Mouse (Mus musculus) ES-Bruce4 (cell line): Measurements from ENCODE around the gene Nrbf2. TPM values are rescaled to one million over a fixed set of nuclear protein-coding genes. Genes with fewer than 3 reads are reported as not detected.

Experiments
- H3K27ac ChIP-seq: 2 replicates; pipeline ENCODE4 v1.5.1; 2012; ENCODE audit warnings: low read length, inconsistent platforms; ENCODE audit not compliant: insufficient read depth
- H3K27me3 ChIP-seq: 2 replicates; pipeline ENCODE4 v1.6.1; 2012; ENCODE audit warnings: mild to moderate bottlenecking, low read length, inconsistent platforms; ENCODE audit not compliant: control insufficient read depth, poor library complexity, insufficient read depth, severe bottlenecking
- H3K36me3 ChIP-seq: 2 replicates; pipeline ENCODE4 v1.6.1; 2012; ENCODE audit warnings: inconsistent platforms, mild to moderate bottlenecking, low read length, moderate library complexity; ENCODE audit not compliant: control insufficient read depth, poor library complexity, insufficient read depth, severe bottlenecking
- H3K4me1 ChIP-seq: one replicate; pipeline ENCODE4 v1.8.1; 2011; ENCODE audit warnings: low read length; ENCODE audit not compliant: control insufficient read depth, insufficient read depth
- H3K4me3 ChIP-seq: 2 replicates; pipeline ENCODE4 v1.5.1; 2011; ENCODE audit warnings: low read depth, mild to moderate bottlenecking, low read length
- H3K9ac ChIP-seq: 2 replicates; pipeline ENCODE4 v1.6.1; 2012; ENCODE audit warnings: low read depth, mild to moderate bottlenecking, inconsistent platforms; ENCODE audit not compliant: poor library complexity, severe bottlenecking
- H3K9me3 ChIP-seq: replicated peaks from 2 replicates; pipeline ENCODE4 v1.6.1; 2012; ENCODE audit warnings: mild to moderate bottlenecking, low read length, inconsistent platforms; ENCODE audit not compliant: control insufficient read depth, poor library complexity, insufficient read depth, severe bottlenecking
- CTCF ChIP-seq: IDR thresholded peaks from one replicate; pipeline ENCODE4 v1.8.1; 2011; ENCODE audit warnings: low read depth, low read length
- EP300 ChIP-seq: IDR thresholded peaks from 2 replicates; pipeline ENCODE4 v1.6.1; 2011; ENCODE audit warnings: low read depth, low read length; ENCODE audit not compliant: insufficient read depth
- POLR2A ChIP-seq: IDR thresholded peaks from one replicate; pipeline ENCODE4 v1.8.1; 2011; ENCODE audit warnings: low read length; ENCODE audit not compliant: insufficient read depth
- polyA plus RNA-seq: library from polyadenylated mRNA; stranded (reverse); fragments of >200 nt; gene quantifications from 2 replicates; pipeline ENCODE4 v1.2.4, GENCODE M21; 2011; ENCODE audit warnings: low read depth; ENCODE audit not compliant: missing spikeins, insufficient read depth, insufficient read length

Gene Nrbf2
- polyA plus RNA-seq, 1 experiment: 22.5 TPM

GRCm38 (mm10) chr10:67297175-67297855, 12.2 kb upstream of the Nrbf2 start:
- no peak overlapping the region for H3K4me3 ChIP-seq
- no peak overlapping the region for H3K27ac ChIP-seq
- no peaks in the 10 kb centered on the region for H3K36me3 ChIP-seq
- H3K27me3 ChIP-seq: no peaks in the 10 kb centered on the region
- no peak overlapping the region for H3K9ac ChIP-seq
- TF ChIP-seq EP300 (no peak), POLR2A (no peak), CTCF (no peak)
- H3K4me1 ChIP-seq: no peaks in the 10 kb centered on the region
- no peaks in the 10 kb centered on the region for H3K9me3 ChIP-seq

GRCm38 (mm10) chr10:67296482-67297152, 11.5 kb upstream of the Nrbf2 start:
- H3K36me3 ChIP-seq: no peaks in the 10 kb centered on the region
- no peaks in the 10 kb centered on the region for H3K4me1 ChIP-seq
- TF ChIP-seq EP300 (no peak), POLR2A (no peak), CTCF (no peak)
- no peak overlapping the region for H3K27ac ChIP-seq
- no peaks in the 10 kb centered on the region for H3K27me3 ChIP-seq
- H3K9me3 ChIP-seq: no peaks in the 10 kb centered on the region
- H3K4me3 ChIP-seq: no peak overlapping the region
- no peak overlapping the region for H3K9ac ChIP-seq

- Histone ChIP-seq H3K4me1 (no peaks in the 10 kb centered on the region), H3K36me3 (no peaks in the 10 kb centered on the region), H3K27ac (no peak overlapping the region), H3K27me3 (no peaks in the 10 kb centered on the region), H3K4me3 (no peak overlapping the region), H3K9me3 (no peaks in the 10 kb centered on the region), H3K9ac (no peak overlapping the region)
- TF ChIP-seq POLR2A (no peak), EP300 (no peak), CTCF (no peak)
Measured at GRCm38 (mm10) chr10:67295938-67296466, 10.9 kb upstream of the Nrbf2 start.

GRCm38 (mm10) chr10:67295331-67295730, 10.2 kb upstream of the Nrbf2 start:
- no peak overlapping the region for H3K9ac ChIP-seq
- no peak for TF ChIP-seq EP300
- no peak for TF ChIP-seq POLR2A
- TF ChIP-seq CTCF: no peak
- no peaks in the 10 kb centered on the region for H3K9me3 ChIP-seq
- no peaks in the 10 kb centered on the region for H3K4me1 ChIP-seq
- H3K27me3 ChIP-seq: no peaks in the 10 kb centered on the region
- no peak overlapping the region for H3K27ac ChIP-seq
- H3K4me3 ChIP-seq: no peak overlapping the region
- H3K36me3 ChIP-seq: no peaks in the 10 kb centered on the region

GRCm38 (mm10) chr10:67291087-67291486, 6.0 kb upstream of the Nrbf2 start:
- Histone ChIP-seq H3K4me1 (no peaks in the 10 kb centered on the region), H3K9me3 (no peaks in the 10 kb centered on the region), H3K36me3 (no peaks in the 10 kb centered on the region), H3K27me3 (no peaks in the 10 kb centered on the region), H3K4me3 (no peak overlapping the region), H3K27ac (no peak overlapping the region), H3K9ac (no peak overlapping the region)
- TF ChIP-seq POLR2A (no peak), CTCF (no peak), EP300 (no peak)

GRCm38 (mm10) chr10:67290622-67291021, 5.5 kb upstream of the Nrbf2 start:
- no peaks in the 10 kb centered on the region for H3K9me3 ChIP-seq
- no peak overlapping the region for H3K27ac ChIP-seq
- no peak for TF ChIP-seq EP300
- TF ChIP-seq CTCF: no peak
- no peak for TF ChIP-seq POLR2A

More at GRCm38 (mm10) chr10:67290622-67291021, 5.5 kb upstream of the Nrbf2 start:
- Histone ChIP-seq H3K4me1 (no peaks in the 10 kb centered on the region), H3K36me3 (no peaks in the 10 kb centered on the region), H3K9ac (no peak overlapping the region), H3K27me3 (no peaks in the 10 kb centered on the region), H3K4me3 (no peak overlapping the region)
